Mouse (Mus musculus) testis, postnatal 10 days (tissue): ENCODE data around the gene Gabrg2.
A peak's percentile ranks its signal among the peaks of the same experiment; 100 is the strongest.

Experiments used
- DNase-seq: peaks from one replicate; pipeline ENCODE4 v3.0.0; 2021; ENCODE audit warnings: low spot score

Gene Gabrg2

DNA sequence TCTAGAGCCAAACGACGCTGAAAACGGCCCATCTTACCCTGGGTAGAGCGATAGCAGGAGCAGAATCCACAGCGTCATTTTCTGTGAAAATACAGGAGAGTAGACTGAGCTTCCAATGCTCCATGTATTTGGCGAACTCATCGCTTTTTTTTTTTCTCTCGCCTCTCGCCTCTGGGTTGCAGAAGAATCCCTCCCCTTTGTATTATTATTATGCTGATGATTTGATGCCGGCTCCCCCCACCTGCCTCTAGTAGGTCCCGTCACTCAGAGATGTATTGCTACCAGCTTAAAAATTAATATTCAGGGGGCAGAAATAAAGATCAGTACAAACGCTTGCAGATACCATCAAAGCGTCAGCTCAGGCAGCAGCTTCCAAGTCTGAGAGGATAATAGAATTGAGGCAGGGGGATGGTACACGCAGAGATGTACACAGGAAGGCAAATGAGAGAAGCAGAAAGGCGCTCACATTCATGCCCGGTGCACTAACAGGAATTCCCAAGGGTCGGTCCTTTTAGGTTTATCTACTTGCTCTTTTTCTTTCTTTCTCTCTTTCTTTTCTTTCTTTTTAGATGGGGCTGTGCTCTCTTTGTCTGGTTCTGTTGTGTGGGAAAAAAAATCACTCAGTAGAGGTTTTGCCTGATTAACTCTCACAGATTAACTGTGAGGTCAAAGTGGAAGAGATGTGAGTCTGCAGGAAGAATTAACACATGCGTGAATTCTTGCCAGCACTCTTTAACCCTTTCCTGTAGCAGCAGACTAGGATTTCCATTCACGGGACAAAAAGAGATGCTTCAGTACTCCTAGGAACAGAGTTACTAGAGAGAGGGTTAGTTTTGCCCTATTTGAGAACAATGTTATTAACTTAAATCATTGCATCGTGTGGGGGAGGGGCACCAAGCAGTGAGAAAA, at the start of gene Gabrg2:
Gabrg2 (minus strand) TSS at position 668 of the 909 bp plus-strand sequence.
- DNase-seq = no peak

DNA sequence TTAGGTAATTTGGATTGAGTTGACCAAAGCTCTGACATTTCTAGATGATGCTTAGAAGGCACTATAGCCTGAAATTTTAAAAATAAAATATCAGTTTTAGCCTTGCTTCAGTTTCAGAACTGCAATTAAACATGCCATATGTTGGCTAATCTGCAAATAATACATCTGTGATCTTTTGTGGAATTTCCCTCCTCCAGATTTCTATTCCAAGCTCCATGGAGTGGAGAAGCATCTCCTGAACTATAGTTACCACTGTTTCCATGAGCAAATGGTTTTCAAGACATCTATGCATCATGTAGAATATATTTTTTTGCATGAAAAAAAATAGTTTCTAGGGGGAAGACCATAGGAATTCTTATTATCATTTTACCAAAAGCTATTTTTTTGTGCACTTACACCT, 47.5 kb upstream of the Gabrg2 start:
- DNase-seq = no peak

DNA sequence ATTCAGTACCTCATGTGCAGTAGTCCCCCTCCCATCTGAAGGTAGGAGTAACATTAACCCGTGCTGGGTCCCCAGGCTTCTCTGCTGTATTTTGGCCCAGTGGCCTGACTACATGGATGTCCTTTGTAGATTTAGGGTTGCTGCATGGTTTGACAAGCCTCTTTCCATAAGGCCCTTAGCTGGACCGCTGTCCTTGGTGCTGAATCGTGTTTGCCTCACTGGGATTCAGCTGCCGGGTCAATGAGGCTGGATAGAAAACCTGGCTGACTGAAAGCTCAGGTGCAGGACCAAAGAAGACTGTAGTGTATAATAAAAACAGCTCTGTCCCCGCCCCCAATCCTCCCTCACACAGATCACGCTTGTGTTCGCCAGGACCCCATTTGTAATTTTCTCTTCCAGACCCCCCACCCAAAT, 1.2 kb downstream of the Gabrg2 start:
- DNase-seq = peak; percentile 85

GRCm38 (mm10) chr11:41980152-41980551, 20.5 kb downstream of the Gabrg2 start:
- no peak for DNase-seq

- no peak for DNase-seq
Measured at GRCm38 (mm10) chr11:41968595-41968994, 32.1 kb downstream of the Gabrg2 start.

GRCm38 (mm10) chr11:41962706-41963105, 38.0 kb downstream of the Gabrg2 start:
- no peak for DNase-seq

DNA sequence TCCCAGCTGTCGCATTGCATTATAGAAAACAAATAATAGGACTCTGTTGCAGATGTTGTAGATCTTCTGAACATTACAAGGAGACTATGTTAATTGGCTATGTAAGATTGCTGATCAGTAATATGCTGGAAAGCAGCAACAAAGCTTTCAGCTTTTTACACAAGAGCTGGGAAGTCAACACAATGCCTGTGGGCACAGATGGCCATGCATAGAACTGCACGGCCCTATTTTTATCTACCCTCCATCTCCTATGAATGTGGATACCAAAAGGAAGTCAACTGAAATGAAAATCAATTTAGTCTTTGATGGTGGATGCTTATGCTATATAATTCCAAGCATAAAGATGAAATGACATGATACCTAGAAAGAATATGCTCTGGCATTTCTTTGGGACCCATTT, 47.1 kb downstream of the Gabrg2 start:
- no peak for DNase-seq

GRCm38 (mm10) chr11:41951898-41952297, 48.8 kb downstream of the Gabrg2 start:
- no peak for DNase-seq

DNA sequence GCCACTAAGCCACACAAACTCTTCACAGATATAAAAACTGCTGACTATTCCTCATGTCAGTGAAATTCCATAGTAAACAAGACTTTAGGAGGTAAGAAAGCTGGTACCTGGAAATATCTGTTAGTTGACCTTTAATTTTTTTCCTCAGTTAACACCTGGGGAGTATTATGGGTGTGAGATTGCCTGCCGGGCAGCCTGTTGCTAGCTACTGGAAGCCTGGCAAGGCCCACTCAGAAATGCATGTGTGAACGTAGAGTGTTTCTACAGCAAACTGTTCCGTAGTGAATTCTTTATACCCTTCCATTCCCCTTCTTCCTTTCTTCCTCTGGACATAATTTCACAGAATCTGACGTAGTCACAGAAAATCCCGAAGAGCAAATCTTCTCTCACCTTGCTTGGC, 55.2 kb downstream of the Gabrg2 start:
- no peak for DNase-seq

DNA sequence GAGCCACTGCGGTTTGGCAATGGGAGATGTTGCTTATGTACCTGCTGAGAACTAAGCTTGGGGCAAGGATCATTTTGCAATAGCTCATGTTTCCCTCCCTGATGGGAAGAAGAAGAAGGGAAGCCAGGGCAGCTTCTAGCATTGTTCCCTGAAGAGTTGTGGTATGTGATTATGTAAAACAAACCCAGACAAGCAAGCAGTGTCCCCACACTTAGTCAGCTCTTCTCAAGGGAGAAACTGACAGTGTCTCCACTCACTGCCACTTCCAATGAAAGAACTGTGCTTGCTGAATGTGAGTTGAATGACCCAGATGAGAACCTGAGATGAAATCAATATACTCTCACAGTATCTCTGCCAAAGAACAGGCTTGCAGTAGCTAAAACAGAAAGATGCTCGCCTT, 62.7 kb downstream of the Gabrg2 start:
- DNase-seq = no peak

- no peak for DNase-seq
Measured at GRCm38 (mm10) chr11:41918864-41919263, 81.8 kb downstream of the Gabrg2 start.

GRCm38 (mm10) chr11:41914066-41914465, 86.6 kb downstream of the Gabrg2 start:
- no peak for DNase-seq

DNA sequence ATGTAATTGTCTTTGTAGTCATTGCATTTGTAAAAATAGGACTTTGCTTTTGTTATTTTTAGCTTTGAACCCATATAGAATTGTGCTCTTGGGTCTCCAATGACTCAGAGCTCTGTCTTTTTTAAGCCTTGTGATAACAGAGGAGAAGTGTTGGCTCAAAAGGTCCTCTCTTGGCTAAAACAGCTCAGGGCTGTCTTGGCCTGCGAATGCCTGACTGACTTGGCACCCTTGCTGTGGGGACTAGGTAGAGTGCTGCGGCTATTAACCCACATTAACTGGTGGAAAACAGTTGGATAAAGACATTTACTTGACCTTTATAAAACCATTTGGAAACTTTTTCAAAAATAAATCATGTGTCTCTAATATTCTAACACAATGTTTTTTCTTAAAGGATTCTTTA, 97.0 kb downstream of the Gabrg2 start:
- DNase-seq = no peak
